Mouse (Mus musculus) right cerebral cortex, adult 2 months (tissue): ENCODE measurements around the gene Gm17359.
"Not testable (repeated sequence)": the region's sequence is repeated elsewhere in the genome, so short reads cannot be mapped to it uniquely, and the experiment has no call there.

ENCODE experiments used
- DNase-seq, 2 experiments: peaks; one replicate each; pipeline ENCODE4 v3.0.0; 2021 to 2022; ENCODE audit warnings: low spot score in 2 of 2

Gene Gm17359

DNA sequence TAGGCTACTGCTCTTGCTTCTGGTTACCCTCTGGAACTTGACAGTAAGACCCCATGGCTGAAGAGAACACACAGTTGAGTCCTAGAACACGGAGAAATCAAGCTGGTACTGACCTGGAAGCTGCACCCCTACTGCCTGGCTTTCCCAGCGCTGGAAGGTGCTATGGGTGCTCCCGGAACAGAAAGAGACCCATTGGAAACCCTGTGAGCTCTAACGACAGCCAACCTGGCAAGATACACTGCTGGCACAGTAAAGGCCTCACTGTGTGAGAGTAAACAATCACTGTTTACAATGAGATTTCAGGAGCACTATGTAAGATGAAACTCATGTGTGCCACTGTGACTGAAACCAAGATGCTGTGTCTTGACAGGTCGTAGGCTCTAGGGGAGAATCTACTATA, 78.6 kb downstream of the Gm17359 start:
- no peak for DNase-seq

DNA sequence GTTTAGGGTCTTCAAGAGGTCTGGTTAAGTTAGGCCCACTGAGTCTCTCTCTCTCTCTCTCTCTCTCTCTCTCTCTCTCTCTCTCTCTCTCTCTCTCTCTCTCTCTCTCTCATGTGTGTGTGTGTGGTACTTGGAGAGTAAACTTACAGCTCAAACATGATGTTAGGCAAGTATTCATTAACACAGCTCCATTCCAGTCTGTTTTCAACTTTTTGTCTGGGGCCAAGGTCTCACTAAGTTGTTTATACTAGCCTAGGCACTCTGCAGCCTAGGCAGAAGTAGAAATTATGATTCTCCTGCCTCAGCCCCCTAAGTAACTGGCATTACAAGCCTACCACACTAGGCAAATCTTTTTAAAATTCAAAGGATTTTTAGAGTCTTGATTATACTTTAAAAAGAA, 79.5 kb downstream of the Gm17359 start:
- no peak for DNase-seq

DNA sequence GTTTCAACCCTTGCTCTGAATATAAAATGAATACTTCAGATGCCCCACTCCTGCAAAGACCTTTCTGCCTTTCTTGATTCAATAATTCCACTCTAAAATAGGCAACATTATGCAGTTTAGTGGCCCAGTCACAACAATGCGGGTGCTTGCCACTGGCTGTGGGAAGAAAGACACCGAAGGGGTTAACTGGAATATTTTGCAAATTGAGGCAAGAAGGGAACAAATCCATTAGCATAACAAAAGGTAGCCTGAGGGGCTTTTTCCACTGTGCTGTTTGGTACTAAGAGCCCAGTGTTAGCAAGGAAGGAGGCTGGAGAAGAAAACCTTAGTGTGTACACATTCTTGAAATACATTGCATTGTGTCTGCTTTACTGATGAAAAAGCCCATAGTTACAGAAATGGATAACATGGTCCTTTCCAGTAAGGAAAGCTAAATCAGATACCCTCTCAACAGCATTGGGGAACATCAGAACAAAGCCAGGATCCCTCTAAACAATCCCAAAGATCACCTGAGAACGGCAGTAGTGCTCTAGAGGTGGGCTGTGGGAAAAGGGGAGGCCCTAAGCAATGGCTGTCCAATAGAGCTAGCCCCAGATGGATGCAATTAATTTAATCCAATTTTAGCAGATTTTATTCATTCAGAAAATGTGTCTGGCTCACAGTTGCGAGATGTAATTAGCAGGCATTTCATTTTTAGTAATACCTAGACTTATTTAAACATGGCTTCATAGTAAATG, 80.7 kb downstream of the Gm17359 start:
- no peak for DNase-seq

DNA sequence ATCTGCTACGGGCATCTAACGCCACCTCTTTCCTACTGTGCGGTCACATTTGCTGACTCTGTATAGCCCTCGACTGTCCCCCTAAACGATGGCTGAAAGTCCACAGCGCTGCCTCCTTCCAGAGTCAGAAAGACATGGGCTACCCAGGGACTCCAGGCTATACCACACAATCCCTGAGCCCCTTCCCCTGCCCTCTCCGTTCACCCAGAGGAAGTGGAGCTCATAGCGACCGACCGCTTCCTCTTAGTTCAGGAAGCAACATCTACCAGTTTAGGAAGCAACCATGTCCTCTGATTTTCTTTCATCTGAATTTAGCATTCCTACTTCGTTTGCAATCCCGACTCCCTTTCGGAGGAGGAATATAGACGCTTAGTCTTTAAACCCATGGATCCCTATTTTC, 82.5 kb downstream of the Gm17359 start:
- no peak for DNase-seq

DNA sequence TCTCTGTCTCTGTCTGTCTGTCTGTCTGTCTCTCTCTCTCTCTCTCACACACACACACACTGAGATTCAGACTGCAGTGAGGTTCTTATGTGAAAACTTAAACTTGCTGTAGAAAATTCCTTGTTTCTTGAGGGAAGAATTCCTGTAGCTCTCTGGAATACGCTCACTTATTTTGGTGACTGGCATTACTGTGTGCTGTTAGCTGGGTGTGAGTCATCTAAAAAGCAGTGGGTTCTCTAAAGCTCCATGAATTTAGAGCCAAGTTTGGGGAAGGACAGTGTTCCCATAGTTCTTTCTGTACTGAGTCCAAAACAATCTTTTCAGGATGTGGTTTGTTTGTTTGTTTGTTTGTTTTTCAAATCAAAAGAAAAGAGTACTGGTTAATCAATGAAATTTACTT, 89.0 kb downstream of the Gm17359 start:
- DNase-seq: no peak

DNA sequence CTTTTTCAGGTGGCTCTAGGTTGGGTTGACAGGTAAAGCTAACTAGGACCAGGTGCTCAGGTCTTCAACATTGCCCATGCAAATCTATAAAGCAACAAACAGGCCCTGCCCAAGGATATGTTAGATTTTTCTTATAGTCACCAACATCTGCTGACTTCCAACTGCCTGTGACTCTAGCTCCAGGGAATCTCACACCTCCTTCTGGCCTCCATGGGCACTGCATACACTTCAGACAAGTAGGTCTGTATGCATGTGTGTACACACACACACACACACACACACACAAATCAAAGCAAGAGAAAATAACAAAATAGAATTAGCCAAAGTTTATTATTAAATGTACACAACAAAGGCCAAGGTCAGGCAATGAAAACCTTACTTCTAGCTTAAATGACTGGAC, 97.1 kb downstream of the Gm17359 start:
- DNase-seq: no peak

DNA sequence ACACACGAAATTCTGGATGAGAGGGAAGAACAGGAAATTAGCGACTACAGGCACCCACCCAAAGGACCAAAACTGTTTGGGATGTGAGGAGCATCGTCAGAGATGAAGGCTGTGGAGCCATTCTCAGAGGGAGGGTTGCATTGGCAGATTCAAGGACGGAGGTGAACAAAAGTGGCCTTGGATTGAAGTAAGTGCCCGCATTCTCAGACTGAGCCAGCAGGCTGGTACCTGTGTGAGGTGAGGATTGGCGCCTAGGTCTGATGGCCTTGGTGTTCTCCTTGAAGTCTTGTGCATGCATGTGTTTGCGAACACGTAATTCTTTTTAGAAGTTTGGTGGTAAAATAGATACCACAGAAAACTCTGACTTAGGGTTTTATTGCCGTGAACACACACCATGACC, 98.0 kb downstream of the Gm17359 start:
- no peak for DNase-seq

DNA sequence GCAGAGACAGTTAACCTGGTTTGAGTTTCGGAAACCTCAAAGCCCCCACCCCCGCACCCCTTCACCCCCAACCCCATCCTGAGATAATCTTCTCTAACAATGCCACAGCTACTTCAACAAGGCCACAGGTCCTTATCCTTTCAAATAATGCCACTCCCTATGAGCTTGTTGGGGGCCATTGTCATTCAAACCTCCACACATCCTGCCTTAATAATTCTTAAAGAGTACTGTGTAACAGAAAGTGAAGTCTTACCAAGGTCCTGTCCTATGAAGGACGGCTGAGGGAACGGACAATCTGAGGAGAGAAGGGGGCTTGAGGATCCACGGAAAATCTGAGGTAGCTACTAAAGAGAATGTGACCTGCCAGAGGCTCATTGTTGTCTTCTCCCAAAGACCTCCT, 98.5 kb downstream of the Gm17359 start:
- no peak for DNase-seq

DNA sequence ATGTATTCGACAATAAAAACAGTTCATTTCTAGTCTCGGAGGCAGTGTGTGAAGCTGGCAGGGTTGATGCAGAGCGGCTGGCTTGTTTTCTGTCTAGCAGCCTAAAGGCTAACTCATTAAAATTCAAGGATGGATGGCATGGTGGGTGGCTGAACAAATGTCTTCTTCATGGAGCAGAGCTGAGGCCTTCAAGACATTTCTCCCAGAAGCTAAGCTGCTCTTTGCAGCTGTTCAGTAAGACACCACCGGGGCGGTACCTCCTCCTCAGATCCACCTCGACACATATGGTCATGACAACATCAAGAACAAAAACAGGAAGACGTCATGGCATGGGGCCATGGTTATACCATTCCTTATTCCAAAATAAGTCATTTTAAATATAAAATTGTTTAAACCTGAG, 99.7 kb downstream of the Gm17359 start:
- peak; percentile 84 to 87 for DNase-seq

DNA sequence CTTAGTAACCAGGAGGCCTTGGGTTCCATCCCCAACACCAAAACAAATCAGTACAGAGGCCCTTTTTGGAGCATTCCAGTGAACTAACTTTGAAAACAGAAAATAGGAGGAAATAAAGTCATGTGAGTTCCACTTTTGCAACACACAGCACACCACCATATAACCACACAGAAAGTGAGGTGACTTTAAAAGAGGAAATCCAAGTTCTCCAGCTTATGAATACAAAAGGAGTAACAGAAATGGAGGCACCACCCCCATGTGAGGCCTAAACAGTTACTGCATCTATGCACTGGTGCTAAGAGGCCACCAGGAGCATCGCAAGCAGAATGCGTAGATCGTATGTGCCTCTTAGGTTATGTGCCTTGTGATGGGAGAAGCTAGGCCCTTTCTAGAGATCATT, 101.8 kb downstream of the Gm17359 start:
- DNase-seq: no peak

DNA sequence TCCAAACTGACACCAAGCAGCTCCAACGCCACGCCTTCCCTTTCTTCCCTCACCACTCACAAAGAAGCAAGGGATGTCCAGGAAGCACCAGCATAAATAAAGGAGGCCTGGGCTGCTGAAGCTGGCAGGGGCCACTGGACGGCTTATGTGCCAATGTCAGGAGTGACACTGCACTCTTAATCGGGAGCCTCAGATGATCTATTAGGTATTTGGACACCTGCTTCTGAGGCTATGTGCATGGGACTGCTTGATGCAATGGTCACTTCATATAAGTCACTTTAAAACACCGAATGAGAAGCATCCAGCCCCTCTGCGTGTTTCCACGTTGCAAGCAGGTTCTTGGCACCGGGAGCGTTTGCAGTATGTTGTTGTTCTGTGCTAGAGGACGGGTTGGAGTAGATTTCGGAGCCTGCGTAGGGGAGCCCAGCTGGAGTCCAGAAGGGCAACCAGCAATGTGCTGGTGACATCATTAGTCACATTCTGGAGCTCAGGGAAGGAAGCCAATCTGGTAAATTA, 104.6 kb downstream of the Gm17359 start:
- peak; percentile 53 to 56 for DNase-seq

DNA sequence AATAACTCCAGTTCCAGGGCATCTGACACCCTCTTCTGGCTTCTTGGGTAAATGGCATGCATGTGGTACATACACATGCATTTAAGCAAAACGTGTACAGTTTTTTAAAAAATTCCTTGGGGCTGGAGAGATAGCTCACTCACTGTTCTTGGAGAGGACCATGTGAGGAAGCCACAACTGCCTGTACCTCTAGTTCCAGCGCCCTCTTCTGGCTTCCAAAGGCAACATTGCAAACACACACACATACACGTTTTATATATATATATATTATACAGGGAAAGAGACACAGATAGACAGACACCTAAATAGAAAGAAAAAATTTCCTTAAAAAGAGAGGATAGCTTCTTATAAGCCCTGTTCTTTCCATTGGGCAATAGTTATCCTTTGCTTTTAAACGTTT, 107.4 kb downstream of the Gm17359 start:
- DNase-seq: no peak

DNA sequence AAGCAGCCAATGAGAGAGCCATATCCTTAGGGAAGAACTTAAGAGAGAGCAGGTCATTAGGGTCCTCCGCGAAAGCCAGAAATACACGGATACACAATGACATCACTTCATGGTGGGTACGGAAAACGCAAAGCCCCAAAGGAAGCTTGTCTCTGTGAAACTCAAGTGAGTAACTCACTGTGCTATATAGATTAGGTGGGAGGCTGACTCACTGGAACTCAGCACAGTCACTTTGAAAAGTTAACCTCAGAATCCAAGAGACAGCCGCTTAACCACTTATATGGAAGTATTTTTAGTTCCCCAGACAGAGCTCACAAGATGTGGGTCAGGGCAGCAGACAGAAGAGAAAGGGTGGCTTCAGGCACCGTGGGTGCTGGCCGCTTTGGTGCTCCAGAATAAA, 108.6 kb downstream of the Gm17359 start:
- DNase-seq: no peak

DNA sequence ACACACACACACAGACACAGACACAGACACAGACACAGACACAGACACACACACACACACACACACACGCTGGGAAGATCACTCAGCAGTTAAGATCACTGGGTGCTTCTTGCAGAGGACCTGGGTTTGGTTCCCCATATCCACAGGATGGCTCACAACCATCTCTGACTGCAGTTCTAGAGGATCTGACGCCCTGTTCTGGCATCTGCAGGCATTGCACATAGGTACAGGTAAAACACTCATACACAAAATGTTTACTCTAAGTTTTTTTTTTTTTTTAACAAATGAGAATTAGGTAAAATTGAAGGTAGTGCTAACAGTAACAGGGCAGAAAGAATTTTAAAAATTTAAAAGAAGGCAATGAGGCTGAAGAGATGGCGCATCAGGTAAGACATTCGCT, 109.7 kb downstream of the Gm17359 start:
- DNase-seq: no peak

DNA sequence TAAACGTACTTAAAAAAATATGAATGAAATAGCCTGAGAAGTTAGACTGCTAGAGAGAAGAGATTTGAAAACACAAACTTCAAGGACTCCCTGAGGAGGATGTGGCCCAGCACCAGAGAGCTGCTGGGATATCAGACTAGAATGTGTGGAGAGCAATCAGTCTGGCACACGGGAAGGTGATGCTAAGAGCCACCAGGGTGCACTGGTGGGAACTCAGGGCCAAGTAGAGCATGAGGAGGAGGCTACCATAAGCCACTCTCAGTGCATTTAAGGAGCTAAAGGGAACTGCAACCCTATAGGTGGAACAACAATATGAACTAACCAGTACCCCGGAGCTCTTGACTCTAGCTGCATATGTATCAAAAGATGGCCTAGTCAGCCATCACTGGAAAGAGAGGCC, 110.2 kb downstream of the Gm17359 start:
- DNase-seq: not testable (repeated sequence)

DNA sequence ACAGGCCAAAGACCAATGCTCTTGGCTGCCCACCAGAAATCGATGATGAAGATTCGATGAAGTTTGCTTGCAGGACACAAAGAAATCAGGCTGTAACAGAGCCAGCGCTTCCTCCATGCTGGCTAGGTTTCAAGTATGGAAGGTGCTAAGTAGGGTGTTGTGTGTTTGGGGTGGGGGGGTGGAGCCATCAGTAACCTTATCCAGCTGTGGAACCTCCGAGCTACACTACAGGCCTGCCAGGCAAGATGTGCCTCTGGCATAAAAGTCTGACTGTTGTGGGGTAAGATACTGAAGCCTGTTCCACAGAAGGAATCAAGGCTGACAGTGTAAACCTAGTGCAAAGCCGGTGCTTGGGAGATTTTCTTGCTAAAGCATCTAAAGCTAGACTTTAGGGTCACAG, 112.0 kb downstream of the Gm17359 start:
- no peak for DNase-seq

DNA sequence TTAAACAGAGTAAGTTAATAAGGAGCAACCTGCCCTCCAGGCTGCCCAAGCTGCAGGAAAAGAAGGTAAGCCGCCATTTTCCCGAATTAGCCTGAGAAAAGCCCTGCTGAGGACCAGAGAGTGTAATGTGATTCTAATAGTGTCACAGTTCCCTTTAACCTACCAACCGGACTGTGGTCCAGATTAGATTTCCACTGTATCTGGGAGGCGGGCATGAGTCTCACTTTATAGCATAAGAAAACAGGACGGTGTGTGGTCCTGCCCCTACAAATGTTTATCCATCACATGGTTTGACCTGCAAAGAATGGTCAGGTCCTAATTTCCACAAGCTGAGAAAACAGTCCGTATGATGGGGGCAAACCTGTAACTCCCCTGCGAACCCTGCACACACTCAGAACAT, 112.9 kb downstream of the Gm17359 start:
- DNase-seq: no peak

DNA sequence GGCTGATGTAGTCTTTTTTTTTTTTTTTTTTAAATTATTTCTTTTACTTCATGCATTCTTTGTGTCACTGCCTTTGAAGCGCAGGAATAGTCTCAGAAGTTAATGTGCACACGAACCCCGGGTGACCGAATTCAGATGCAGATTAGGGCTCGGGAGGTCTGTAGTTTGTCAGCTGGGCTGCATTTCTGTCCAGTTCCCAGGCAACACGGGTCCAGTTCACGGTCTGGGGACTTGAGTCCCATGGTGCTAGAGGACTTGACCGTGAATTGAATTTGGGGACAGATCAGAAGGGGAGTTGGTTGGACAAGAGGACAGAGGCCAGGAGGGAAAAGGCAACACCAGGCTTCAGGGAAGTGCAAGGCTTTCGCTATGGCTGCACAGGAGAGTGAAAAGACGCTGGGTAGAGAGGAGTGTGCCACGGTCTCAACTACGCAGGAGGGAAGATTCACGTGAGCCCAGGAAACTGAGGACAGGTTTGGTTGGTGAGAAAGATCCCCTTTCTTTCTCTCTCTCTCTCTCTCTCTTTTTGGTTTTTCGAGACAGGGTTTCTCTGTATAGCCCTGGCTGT, 116.3 kb downstream of the Gm17359 start:
- DNase-seq: no peak

DNA sequence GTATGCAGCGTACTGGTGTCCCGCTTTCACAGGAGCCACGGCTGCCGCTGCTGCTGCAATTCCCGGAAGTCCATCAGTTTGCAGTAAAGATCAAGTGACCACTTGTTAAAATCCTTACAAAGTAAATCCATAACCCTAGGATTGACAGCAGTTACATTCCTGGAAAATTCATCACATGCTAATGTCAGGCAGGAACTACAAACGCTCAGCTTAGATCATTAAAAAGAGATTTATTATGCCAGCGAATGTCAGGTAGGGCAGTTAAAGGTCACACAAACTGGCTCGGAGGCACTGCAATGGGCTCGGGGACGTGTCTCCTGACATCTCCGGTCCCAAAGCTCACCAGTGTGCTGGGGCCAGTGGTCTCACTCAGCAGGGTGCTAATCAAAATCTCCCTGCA, 119.3 kb downstream of the Gm17359 start:
- no peak for DNase-seq

DNA sequence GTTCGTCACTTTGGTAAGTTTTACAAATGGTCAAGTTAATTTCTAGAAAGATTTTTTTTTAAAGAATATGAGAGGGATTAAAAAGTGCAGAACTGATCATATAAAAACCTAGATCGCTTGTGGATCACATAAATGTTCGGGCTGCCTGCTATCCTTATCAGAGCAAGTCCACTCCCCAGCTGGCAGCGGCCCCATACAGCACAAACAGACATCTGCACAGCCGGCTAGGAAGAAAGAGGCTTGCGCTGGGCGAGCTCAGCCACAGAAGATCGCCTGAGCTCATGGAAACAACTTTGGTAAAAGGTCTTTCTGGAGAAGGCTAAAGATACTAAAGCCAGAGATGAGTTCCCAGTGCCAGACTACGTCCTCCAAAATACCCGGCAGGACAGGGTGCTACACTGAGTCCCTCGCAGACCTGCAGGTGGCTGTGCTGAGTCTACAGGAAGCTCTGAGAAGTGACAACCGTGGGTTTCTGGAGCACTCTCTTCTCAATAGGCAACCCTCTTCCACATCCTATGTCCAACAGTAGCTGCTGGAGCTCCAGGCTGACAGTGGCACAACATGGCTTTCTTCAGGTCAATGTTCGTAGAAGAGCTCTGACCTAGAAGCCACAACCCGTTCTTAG, 122.3 kb downstream of the Gm17359 start:
- no peak for DNase-seq

DNA sequence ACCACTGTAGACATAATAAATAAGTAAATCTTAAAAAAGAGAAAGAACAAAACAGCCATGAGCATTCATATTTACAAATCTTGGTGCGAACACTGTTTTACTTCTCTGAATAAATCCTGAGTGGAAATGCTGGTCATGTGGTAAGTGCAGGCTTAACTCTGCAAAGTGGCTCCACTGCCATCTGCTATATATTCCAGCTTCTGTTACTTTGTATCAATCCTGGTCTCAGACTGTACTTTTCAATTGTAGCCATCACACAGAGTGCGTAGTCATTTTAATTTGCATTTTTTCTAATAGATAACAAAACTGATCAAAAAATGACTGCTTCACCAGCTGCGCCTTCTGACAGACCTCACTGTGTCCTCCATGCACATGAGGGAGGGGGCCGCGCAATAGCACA, 133.0 kb downstream of the Gm17359 start:
- DNase-seq: no peak

DNA sequence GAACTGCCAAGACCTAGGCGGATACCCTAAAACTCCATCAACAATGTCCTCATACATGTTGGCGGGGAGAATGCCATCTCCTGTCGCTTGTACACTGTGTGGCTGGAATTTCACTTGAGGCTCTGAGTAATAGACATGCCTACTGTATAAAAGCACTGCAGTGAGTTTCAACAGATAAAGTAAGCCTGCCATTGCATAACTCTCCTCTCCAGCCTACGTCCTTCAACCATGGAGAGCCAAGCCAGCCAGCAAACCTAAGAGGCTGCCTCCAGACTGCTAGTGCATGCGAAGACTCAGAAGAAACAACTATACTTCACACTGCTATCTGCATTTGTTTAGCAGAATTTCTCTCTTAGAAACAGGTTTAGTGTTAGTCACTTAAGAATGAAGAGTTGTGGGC, 135.9 kb downstream of the Gm17359 start:
- no peak for DNase-seq

DNA sequence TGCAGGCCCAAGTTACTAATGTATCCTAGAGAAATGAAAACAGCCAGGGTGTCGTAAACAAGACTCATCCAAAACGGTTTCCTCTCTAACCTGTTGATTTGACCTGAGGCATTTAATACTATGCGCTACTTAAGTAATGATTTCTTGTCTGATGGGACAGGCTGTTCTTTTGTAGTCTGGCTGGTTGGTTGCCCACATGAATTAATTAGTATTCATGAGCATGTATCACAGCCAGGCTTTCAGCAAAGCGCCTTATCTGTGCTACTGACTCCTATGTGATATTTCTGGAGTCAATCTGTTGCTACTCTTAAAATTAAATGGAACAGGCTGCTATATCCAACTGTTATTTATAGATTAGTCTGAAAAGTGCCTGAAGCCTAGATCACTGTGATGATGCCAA, 138.4 kb downstream of the Gm17359 start:
- DNase-seq: peak; percentile 43 to 58
